Mouse (Mus musculus): ENCODE results near the gene Gm27029. TPM values are rescaled to one million over a fixed set of nuclear protein-coding genes. Genes with fewer than 3 reads are reported as not detected.
A peak's percentile ranks its signal among the peaks of the same experiment; 100 is the strongest.

Gene Gm27029
- total RNA-seq, 2 experiments from 2014 or later = 4.3 to 6.1 TPM

DNA sequence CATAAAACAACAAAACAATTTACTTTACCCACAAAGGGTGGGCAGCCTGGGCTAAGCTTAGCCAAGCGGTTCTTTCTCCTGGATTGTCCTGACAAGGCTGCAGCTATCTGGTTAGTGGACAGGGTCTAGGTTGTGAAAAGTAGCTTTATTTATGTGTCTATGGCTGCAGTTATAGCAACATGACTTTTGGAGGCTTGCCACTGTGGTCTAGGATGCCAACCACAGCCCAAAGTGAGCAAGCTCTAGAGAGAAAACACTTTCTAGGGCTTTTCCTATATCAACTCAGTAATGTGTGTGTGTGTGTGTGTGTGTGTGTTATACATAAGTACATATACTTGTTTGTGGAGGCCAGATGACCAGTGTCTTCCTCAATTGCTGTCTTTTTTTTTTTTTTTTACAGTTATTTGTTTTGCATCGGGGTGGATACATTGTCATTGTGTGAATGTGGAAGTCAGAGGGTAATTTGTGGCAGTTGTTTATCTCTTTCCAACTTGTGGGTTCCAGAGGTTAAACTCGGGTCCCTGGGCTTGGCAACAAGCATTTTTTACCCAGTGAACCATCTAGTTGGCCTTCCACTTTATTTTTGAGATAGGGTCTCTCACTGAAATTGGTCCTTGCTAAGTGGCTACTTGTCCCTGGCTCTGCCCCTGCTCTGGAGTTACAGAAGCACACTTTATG is 67.0 kb downstream of the Gm27029 start:
- intact Hi-C loops (cut with DNase I) = no loop called here

More for the DNA sequence above, 67.0 kb downstream of the Gm27029 start:
- peak; percentile 31 to 41 for DNase-seq

Small RNAs within 50 kb of the gene (microRNA-seq; reads per million reads assigned to microRNA genes)
- gene Mir6929 = 2.6 to 3.1 reads per million in 2 experiments

Other genes with a start within 250 kb of the Gm27029 start
- under 1 TPM; 0.14 to 0.20 TPM for gene Ccr10, start 249.4 kb downstream of the Gm27029 start, total RNA-seq (2021)
- gene Ezh1, start 198.3 kb downstream of the Gm27029 start, total RNA-seq (2021) = 10 to 100 TPM; 20.5 to 22.5 TPM
- gene Ramp2, start 178.8 kb downstream of the Gm27029 start, total RNA-seq (2021) = 100 to 1,000 TPM; 146 to 180 TPM
- 100 to 1,000 TPM in 1 of 2 experiments, 10 to 100 TPM in 1; 97.5 to 111 TPM for gene Vps25, start 171.1 kb downstream of the Gm27029 start, total RNA-seq (2021)
- gene Wnk4, start 164.2 kb downstream of the Gm27029 start, total RNA-seq (2021) = 1 to 10 TPM; 5.7 to 7.6 TPM
- under 1 TPM; 0.14 to 0.57 TPM for gene Cntd1, start 145.8 kb downstream of the Gm27029 start, total RNA-seq (2021)
- gene Coa3, start 145.7 kb downstream of the Gm27029 start, total RNA-seq (2021) = 10 to 100 TPM; 84.2 to 92.6 TPM
- gene Becn1, start 122.5 kb downstream of the Gm27029 start, total RNA-seq (2021) = 100 to 1,000 TPM in 1 of 2 experiments, 10 to 100 TPM in 1; 94.3 to 109 TPM
- gene Psme3, start 108.6 kb downstream of the Gm27029 start, total RNA-seq (2021) = 10 to 100 TPM; 74.9 to 90.0 TPM
- gene Aoc2, start 99.7 kb downstream of the Gm27029 start, total RNA-seq (2021) = 1 to 10 TPM; 2.5 to 3.1 TPM
- 10 to 100 TPM; 39.0 to 49.9 TPM for gene Aoc3, start 94.2 kb downstream of the Gm27029 start, total RNA-seq (2021)
- gene G6pc, start 57.2 kb downstream of the Gm27029 start, total RNA-seq (2021) = not detected
- gene Aarsd1, start 7.2 kb downstream of the Gm27029 start, total RNA-seq (2021) = 10 to 100 TPM; 17.9 to 19.2 TPM
- 10 to 100 TPM; 11.1 to 12.4 TPM for gene Rundc1, start 289 bp upstream of the Gm27029 start, total RNA-seq (2021)
- gene Ptges3l, start 537 bp upstream of the Gm27029 start, total RNA-seq (2021) = 10 to 100 TPM; 37.4 to 39.7 TPM
- gene Rpl27, start 17.5 kb upstream of the Gm27029 start, total RNA-seq (2021) = 10 to 100 TPM; 63.3 to 68.3 TPM
- gene Ifi35, start 23.6 kb upstream of the Gm27029 start, total RNA-seq (2021) = 10 to 100 TPM; 12.9 to 13.7 TPM
- 1 to 10 TPM; 6.5 to 8.4 TPM for gene Rnd2, start 40.2 kb upstream of the Gm27029 start, total RNA-seq (2021)
- 10 to 100 TPM; 50.1 to 50.4 TPM for gene Vat1, start 41.4 kb upstream of the Gm27029 start, total RNA-seq (2021)
- gene Brca1, start 127.2 kb upstream of the Gm27029 start, total RNA-seq (2021) = 1 to 10 TPM; 2.8 to 4.7 TPM
- gene Nbr1, start 127.4 kb upstream of the Gm27029 start, total RNA-seq (2021) = 100 to 1,000 TPM; 100 TPM
- gene Tmem106a, start 157.4 kb upstream of the Gm27029 start, total RNA-seq (2021) = 1 to 10 TPM; 3.1 to 4.2 TPM
- not detected for gene Gm11634, start 174.5 kb upstream of the Gm27029 start, total RNA-seq (2021)
- gene Rdm1, start 202.4 kb upstream of the Gm27029 start, total RNA-seq (2021) = 10 to 100 TPM; 34.4 to 36.9 TPM
- 10 to 100 TPM; 22.6 to 27.5 TPM for gene Arl4d, start 240.7 kb upstream of the Gm27029 start, total RNA-seq (2021)

All from heart, postnatal 10 days (tissue).